In genomic region chr14:104274752-104275151, GRCm38 (mm10) we compare ENCODE assay signal across 36 mouse cellular contexts.
"Had no signal": no experiment of that assay in that cellular context is flagged by ENCODE, and none has a peak within 500 bp of the region (broad histone marks: within the 10 kb centered on the region; RNA-seq: fewer than 3 reads in every experiment).

No protein-coding gene starts in this region.

- H3K4me1 ChIP-seq: heart, embryonic 10.5 days; heart, embryonic 12.5 days; heart, embryonic 13.5 days; heart, embryonic 15.5 days; hindbrain, embryonic 10.5 days; hindbrain, embryonic 12.5 days; hindbrain, embryonic 15.5 days; intestine, embryonic 15.5 days; kidney, embryonic 15.5 days had no signal

- H3K4me3 ChIP-seq: heart, adult 2 months; heart, embryonic 10.5 days; heart, embryonic 12.5 days; heart, embryonic 13.5 days; heart, embryonic 15.5 days; hindbrain, embryonic 10.5 days; hindbrain, embryonic 12.5 days; hindbrain, embryonic 13.5 days; hindbrain, embryonic 15.5 days; intestine, embryonic 15.5 days; kidney, embryonic 15.5 days; layer of hippocampus, adult 2 months had no signal

- ATAC-seq: hindbrain, embryonic 16.5 days; hindbrain, postnatal 0 days; inflammation-experienced regulatory T-cells, adult 6 months; intestine, embryonic 15.5 days; intestine, embryonic 16.5 days; intestine, postnatal 0 days had no signal

- H3K27ac ChIP-seq: heart, adult 2 months; heart, embryonic 10.5 days; heart, embryonic 13.5 days; heart, embryonic 15.5 days; hindbrain, embryonic 10.5 days; hindbrain, embryonic 12.5 days; hindbrain, embryonic 13.5 days; hindbrain, embryonic 14.5 days; hindbrain, embryonic 15.5 days; hindbrain, postnatal 0 days; intestine, embryonic 15.5 days; kidney, embryonic 15.5 days; kidney, postnatal 0 days; layer of hippocampus, adult 2 months had no signal

- H3K9ac ChIP-seq: heart, embryonic 12.5 days; heart, embryonic 13.5 days; heart, embryonic 15.5 days; hindbrain, embryonic 12.5 days; hindbrain, embryonic 13.5 days; hindbrain, embryonic 14.5 days; hindbrain, embryonic 15.5 days; intestine, embryonic 15.5 days; kidney, embryonic 15.5 days had no signal

- H3K9me3 ChIP-seq: heart, embryonic 10.5 days; heart, embryonic 12.5 days; heart, embryonic 13.5 days; heart, embryonic 15.5 days; hindbrain, embryonic 10.5 days; hindbrain, embryonic 12.5 days; hindbrain, embryonic 13.5 days; hindbrain, embryonic 15.5 days; intestine, embryonic 15.5 days; kidney, embryonic 15.5 days had no signal

- H3K4me2 ChIP-seq: heart, embryonic 11.5 days; heart, embryonic 12.5 days; heart, embryonic 13.5 days; heart, embryonic 15.5 days; hindbrain, embryonic 12.5 days; hindbrain, embryonic 13.5 days; hindbrain, embryonic 14.5 days; hindbrain, embryonic 15.5 days; intestine, embryonic 15.5 days; kidney, embryonic 15.5 days had no signal

- DNase-seq: heart, adult 18-20 months; heart, adult 2 months; heart, postnatal 10 days; heart, postnatal 14 days; heart, postnatal 36 days; heart, postnatal 4 days; kidney, adult 11 months; kidney, adult 18-20 months; kidney, adult 2 months; kidney, adult 8-10 months; kidney, adult 9 months; kidney, postnatal 10 days; kidney, postnatal 14 days; kidney, postnatal 25 days; kidney, postnatal 36 days; kidney, postnatal 4 days; layer of hippocampus, adult 9-11 months had no signal

- H3K27me3 ChIP-seq: heart, embryonic 12.5 days; heart, embryonic 13.5 days; heart, embryonic 15.5 days; hindbrain, embryonic 12.5 days; hindbrain, embryonic 15.5 days; intestine, embryonic 15.5 days; kidney, embryonic 15.5 days had no signal

- H3K36me3 ChIP-seq: heart, embryonic 10.5 days; heart, embryonic 12.5 days; heart, embryonic 13.5 days; heart, embryonic 15.5 days; hindbrain, embryonic 10.5 days; hindbrain, embryonic 12.5 days; hindbrain, embryonic 13.5 days; hindbrain, embryonic 15.5 days; intestine, embryonic 15.5 days; kidney, embryonic 15.5 days had no signal
